Mouse (Mus musculus): ENCODE data around the gene Tcl1b2.

GRCm38 (mm10) chr12:105109406-105109805 lies 36.4 kb upstream of the Tcl1b2 start:
- TF ChIP-seq POLR2A (IDR thresholded peaks at IDR 0.05; ENCODE audit: low read depth, low read length), result no peak
- no peak for TF ChIP-seq CTCF (IDR thresholded peaks at IDR 0.05; ENCODE audit: borderline replicate concordance, insufficient read depth, low read length)

Data from embryonic fibroblast, embryonic 13.5 days (primary cell).